Mouse (Mus musculus) limb, embryonic 14.5 days (tissue): ENCODE data around the gene Ly6g6c. TPM values are rescaled to one million over a fixed set of nuclear protein-coding genes. Genes with fewer than 3 reads are reported as not detected.

Experiments
- ATAC-seq: fragments of 200-750 bp; cut with Nextera tagmentation; 2 replicates; pipeline ENCODE4 v1.8.0; 2017; ENCODE audit warnings: low read depth, moderate number of reproducible peaks, moderate TSS enrichment; ENCODE audit not compliant: low FRiP score
- DNase-seq: peaks from one replicate; pipeline ENCODE4 v3.0.0-alpha.2; 2015; ENCODE audit warnings: low spot score
- H3K27ac ChIP-seq: fragments of 300-500 bp; sonication (generic); replicated peaks from 2 replicates; pipeline ENCODE4 v1.5.1; 2014; ENCODE audit warnings: low read depth, mild to moderate bottlenecking, low read length, moderate library complexity, mixed read lengths
- H3K27me3 ChIP-seq: fragments of 300-500 bp; sonication (generic); 2 replicates; pipeline ENCODE4 v1.6.1; 2014; ENCODE audit warnings: low read length, mixed read lengths; ENCODE audit not compliant: control insufficient read depth, insufficient read depth
- H3K36me3 ChIP-seq: fragments of 300-500 bp; sonication (generic); 2 replicates; pipeline ENCODE4 v1.6.1; 2014; ENCODE audit warnings: mild to moderate bottlenecking, low read length, moderate library complexity, mixed read lengths; ENCODE audit not compliant: control insufficient read depth, insufficient read depth
- H3K4me1 ChIP-seq: fragments of 300-500 bp; sonication (generic); 2 replicates; pipeline ENCODE4 v1.6.1; 2014; ENCODE audit warnings: antibody characterized with exemption, low read length, mixed read lengths; ENCODE audit not compliant: control insufficient read depth, insufficient read depth
- H3K4me2 ChIP-seq: fragments of 300-500 bp; sonication (generic); replicated peaks from 2 replicates; pipeline ENCODE4 v1.6.1; 2014; ENCODE audit warnings: low read depth, mild to moderate bottlenecking, low read length, moderate library complexity; ENCODE audit not compliant: severe bottlenecking
- H3K4me3 ChIP-seq: fragments of 300-500 bp; sonication (generic); replicated peaks from 2 replicates; pipeline ENCODE4 v1.5.1; 2014; ENCODE audit warnings: low read length
- H3K9ac ChIP-seq: fragments of 300-500 bp; sonication (generic); 2 replicates; pipeline ENCODE4 v1.6.1; 2014; ENCODE audit warnings: mild to moderate bottlenecking, low read depth, low read length, moderate library complexity; ENCODE audit not compliant: severe bottlenecking
- H3K9me3 ChIP-seq: fragments of 300-500 bp; sonication (generic); 2 replicates; pipeline ENCODE4 v1.6.1; 2016; ENCODE audit warnings: low read length; ENCODE audit not compliant: control insufficient read depth
- POLR2A ChIP-seq: fragments of 200-500 bp; IDR thresholded peaks from 2 replicates; pipeline ENCODE4 v1.8.0; 2012; ENCODE audit warnings: inconsistent platforms, mild to moderate bottlenecking, moderate library complexity, borderline replicate concordance; ENCODE audit not compliant: insufficient read depth, insufficient read length; ENCODE audit errors: extremely low read depth
- WGBS: fragments of 180-500 bp; shearing (Covaris S2); extraction: QIAGEN DNeasy Blood & Tissue Kit; methylation state at CpG from one replicate; pipeline ENCODE4 v1.1.7; 2014; 5-methylcytosine and 5-hydroxymethylcytosine counted together
- polyA plus RNA-seq, 2 experiments: library from polyadenylated mRNA; depleted of rRNA in 1 of 2; stranded (reverse) in 1 of 2; unstranded in 1 of 2; fragments of >200 nt; fragmentation: Nextera tagmentation in 1 of 2; extraction: Ambion mirVana in 1 of 2; gene quantifications; 2 replicates each; pipeline versions ENCODE4 v1.2.1 to v1.2.3; 2012 to 2014

Gene Ly6g6c
- polyA plus RNA-seq, 2 experiments = 5.5 to 22.3 TPM

DNA sequence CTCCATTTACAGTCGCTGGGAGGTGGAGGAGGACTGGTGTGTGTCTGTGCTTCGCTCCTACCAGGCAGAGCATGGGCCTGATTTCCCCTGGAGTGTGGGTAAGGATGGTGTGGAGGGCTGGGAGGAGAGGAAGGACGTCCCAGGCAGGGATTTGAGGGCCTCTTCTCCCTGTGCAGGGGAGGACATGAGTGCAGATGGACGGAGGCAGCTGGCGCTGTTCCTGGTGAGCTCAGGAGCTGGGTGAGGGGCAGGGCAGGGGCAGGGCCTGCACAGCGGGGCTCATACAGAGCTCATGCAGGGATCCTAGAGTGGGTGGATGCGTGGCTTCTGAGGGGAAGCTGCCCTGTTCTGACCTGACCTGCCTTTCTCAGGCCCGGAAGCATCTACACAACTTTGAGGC, 37.1 kb downstream of the Ly6g6c start:
- TF ChIP-seq POLR2A = no peak

DNA sequence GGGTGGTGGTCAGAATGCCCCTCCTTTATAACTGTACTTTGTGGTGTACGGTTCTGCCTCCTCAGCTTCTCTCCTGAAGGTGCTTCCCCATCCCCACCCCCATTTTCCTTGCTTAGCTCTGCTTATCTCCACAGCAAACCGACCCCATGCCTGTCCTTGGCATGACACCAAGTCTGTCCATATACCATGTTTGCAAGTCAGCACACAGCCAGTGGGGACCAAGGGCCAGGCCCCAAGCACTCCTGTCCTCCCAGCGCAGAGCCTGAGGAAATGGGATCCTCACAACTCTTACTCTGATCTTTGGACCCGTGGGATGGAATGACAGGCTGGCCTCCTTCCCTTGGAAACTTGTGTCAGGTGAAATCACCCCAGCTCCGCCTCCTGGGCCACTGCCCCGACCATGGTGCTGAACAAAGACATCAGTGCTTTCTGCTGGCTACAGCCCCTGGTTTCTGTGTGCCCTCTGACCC, 38.1 kb downstream of the Ly6g6c start:
- H3K4me1 ChIP-seq = 0 out of 2 replicates have a peak, but pooled peaks cover 2% of the 10 kb centered on the region
- H3K9me3 ChIP-seq = no peaks in the 10 kb centered on the region
- H3K4me2 ChIP-seq = no peak overlapping the region
- TF ChIP-seq POLR2A = no peak
- WGBS = 67% methylated on average over 6 of the region's 6 CpGs
- H3K36me3 ChIP-seq = peaks cover 58% of the 10 kb centered on the region
- DNase-seq (no peak), ATAC-seq (no peak)
- H3K9ac ChIP-seq = no peak overlapping the region
- H3K27ac ChIP-seq = no peak overlapping the region
- H3K27me3 ChIP-seq = no peaks in the 10 kb centered on the region
- H3K4me3 ChIP-seq = no peak overlapping the region

More for the DNA sequence above, 37.1 kb downstream of the Ly6g6c start:
- 70% methylated on average over 7 of the region's 8 CpGs for WGBS
- peak; percentile 30 for ATAC-seq
- no peaks in the 10 kb centered on the region for H3K9me3 ChIP-seq
- no peak overlapping the region for H3K4me2 ChIP-seq
- peaks cover 66% of the 10 kb centered on the region for H3K36me3 ChIP-seq
- H3K4me1 ChIP-seq = 0 out of 2 replicates have a peak, but pooled peaks cover 2% of the 10 kb centered on the region
- H3K27ac ChIP-seq = no peak overlapping the region
- no peak overlapping the region for H3K9ac ChIP-seq
- no peaks in the 10 kb centered on the region for H3K27me3 ChIP-seq
- no peak overlapping the region for H3K4me3 ChIP-seq
- no peak for DNase-seq

DNA sequence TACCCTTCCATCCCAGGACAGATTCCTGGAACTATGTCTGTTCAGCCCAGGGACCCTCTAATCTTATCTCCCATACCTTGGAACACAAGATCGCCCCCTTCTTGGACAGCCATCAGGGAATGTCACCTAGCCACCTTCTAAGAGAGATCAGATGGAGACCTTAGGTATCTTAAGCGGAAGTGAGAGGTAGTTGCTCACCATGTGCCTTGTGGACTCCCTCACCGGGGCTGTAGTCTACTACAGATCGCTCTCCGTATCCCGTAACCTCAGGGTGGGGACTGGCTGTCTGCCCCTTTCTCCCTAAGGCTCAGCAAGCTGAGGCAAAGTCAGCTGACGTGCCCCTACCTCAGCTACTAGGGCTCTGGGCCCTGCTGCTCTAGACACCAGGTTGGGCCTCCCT, 38.9 kb downstream of the Ly6g6c start:
- H3K9ac ChIP-seq = no peak overlapping the region

DNA sequence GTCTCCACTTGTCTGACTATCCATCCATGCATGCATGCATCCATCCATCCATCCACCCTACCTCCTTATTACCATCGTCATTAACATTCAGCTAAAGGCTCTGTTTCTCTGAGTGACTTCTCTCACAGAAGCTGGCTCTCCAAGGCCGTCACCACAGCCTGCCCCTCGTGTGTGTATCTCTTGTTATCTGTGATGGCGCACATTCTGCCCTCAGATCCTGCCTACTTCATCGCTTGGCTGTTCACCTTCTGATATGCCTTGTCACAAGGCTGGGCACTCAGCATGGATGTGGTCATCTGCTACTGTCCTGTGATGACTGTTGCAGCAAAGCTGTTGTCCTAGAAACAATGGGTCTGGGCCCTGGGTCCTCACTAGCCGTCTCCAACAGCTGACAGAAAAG, 39.6 kb downstream of the Ly6g6c start:
- Histone ChIP-seq H3K9ac (no peak overlapping the region), H3K4me1 (0 out of 2 replicates have a peak, but pooled peaks cover 2% of the 10 kb centered on the region)
- 85% methylated on average over 6 of the region's 6 CpGs for WGBS

More for the DNA sequence above, 38.9 kb downstream of the Ly6g6c start:
- DNase-seq = no peak
- Histone ChIP-seq H3K4me3 (no peak overlapping the region), H3K27ac (no peak overlapping the region), H3K36me3 (peaks cover 49% of the 10 kb centered on the region), H3K4me1 (0 out of 2 replicates have a peak, but pooled peaks cover 2% of the 10 kb centered on the region), H3K4me2 (no peak overlapping the region), H3K9me3 (no peaks in the 10 kb centered on the region), H3K27me3 (no peaks in the 10 kb centered on the region)
- no peak for ATAC-seq
- no peak for TF ChIP-seq POLR2A
- WGBS = 90% methylated on average over 7 of the region's 7 CpGs

DNA sequence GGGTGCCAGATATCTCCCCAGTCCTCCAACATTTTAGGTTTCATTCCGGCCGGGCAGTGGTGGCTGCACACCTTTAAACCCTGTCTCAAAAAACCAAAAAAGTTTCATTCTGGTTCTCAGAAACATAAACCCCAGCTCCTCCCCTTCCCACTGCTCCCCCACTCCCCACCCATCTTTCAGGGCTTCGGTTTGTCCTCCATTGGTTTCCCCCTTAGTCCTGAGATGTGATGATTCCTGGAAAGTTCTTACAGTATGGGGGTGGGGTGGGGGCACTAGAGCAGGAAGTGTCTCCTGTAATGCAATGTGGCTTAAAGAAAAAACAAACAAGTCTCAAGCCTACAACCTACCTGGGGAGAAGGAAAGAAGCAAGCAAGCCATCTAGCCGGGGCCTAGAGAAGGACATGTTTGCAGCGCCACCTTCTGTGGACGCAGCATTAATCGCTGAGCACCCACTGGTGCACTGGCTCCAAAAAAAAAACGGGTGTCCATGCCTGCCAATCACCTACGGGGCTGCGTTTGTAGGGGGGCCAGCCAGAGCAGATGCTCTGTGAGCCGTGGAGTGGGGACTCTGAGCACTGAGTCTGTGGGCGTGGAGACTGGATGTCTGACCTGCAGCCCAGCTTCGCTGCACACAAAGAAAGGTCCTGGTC, 40.7 kb downstream of the Ly6g6c start:
- peak; percentile 33 for DNase-seq
- Histone ChIP-seq H3K4me1 (0 out of 2 replicates have a peak, but pooled peaks cover 2% of the 10 kb centered on the region), H3K27me3 (no peaks in the 10 kb centered on the region), H3K4me2 (no peak overlapping the region), H3K9ac (peak overlapping the region; percentile 25; the same call in 1 of the 2 replicates), H3K4me3 (no peak overlapping the region), H3K27ac (no peak overlapping the region), H3K36me3 (peaks cover 32% of the 10 kb centered on the region), H3K9me3 (no peaks in the 10 kb centered on the region)
- 31% methylated on average over 13 of the region's 13 CpGs for WGBS
- TF ChIP-seq POLR2A = no peak
- peak; percentile 28; the same call in 1 of the 2 replicates for ATAC-seq

More for the DNA sequence above, 39.6 kb downstream of the Ly6g6c start:
- no peak overlapping the region for H3K27ac ChIP-seq
- H3K36me3 ChIP-seq = peaks cover 43% of the 10 kb centered on the region
- H3K9me3 ChIP-seq = no peaks in the 10 kb centered on the region
- no peak for ATAC-seq
- no peaks in the 10 kb centered on the region for H3K27me3 ChIP-seq
- no peak for TF ChIP-seq POLR2A
- H3K4me2 ChIP-seq = no peak overlapping the region
- no peak for DNase-seq
- no peak overlapping the region for H3K4me3 ChIP-seq
